Mouse (Mus musculus) liver, postnatal 0 days (tissue): ENCODE measurements around the gene Sulf2.

Experiments
- CTCF ChIP-seq: sonication (generic); IDR thresholded peaks from 2 replicates; pipeline ENCODE4 v1.5.1; 2016; ENCODE audit warnings: antibody characterized with exemption, low read depth
- EP300 ChIP-seq: IDR thresholded peaks from 2 replicates; pipeline ENCODE4 v1.6.1; 2016; ENCODE audit warnings: antibody characterized with exemption, low read depth, mild to moderate bottlenecking

GRCm38 (mm10) chr2:166189191-166189590 lies 33.7 kb upstream of the Sulf2 start:
- TF ChIP-seq CTCF = no peak
- TF ChIP-seq EP300 = no peak
